Mouse (Mus musculus): Measurements from ENCODE around the gene Tmsb15b2. TPM values are rescaled to one million over a fixed set of nuclear protein-coding genes. Genes with fewer than 3 reads are reported as not detected.
A peak's percentile ranks its signal among the peaks of the same experiment; 100 is the strongest.
"Not testable (repeated sequence)": the region's sequence is repeated elsewhere in the genome, so short reads cannot be mapped to it uniquely, and the experiment has no call there.

Tmsb15b2 gene
- polyA plus RNA-seq (2015; fragmentation: Nextera tagmentation; extraction: Ambion mirVana) = 11.0 and 15.5 TPM in 2 replicates

DNA sequence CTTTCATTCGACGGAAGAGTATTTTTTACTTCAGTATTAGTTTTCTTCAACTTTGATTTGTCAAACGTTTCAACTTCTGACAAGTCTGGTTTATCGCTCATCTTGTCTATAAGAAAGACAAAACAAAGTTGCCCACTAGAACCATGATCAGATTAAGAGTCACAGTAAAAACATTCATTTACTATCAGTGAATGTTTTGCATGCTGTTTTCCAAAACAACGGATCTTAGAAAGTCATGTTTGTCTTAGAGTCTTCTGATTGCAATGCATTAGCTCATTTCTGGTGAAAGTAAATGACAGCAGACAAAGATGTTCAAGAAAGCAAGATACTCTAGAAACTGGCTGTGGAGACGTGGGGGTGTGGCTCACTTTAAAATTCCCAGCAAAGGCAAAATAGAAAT, at the start of gene Tmsb15b2:
TSS of gene Tmsb15b2 (minus strand) at position 101 of the 400 bp plus-strand sequence.
- not testable (repeated sequence) for H3K9me3 ChIP-seq (replicated peaks); H3K27me3 ChIP-seq; H3K27ac ChIP-seq; ATAC-seq (replicated peaks; ENCODE audit: insufficient number of reproducible peaks, insufficient read depth, low FRiP score, low read depth); H3K36me3 ChIP-seq; H3K4me1 ChIP-seq (replicated peaks)
- peak within 1 kb of the TSS; percentile 51 for H3K4me3 ChIP-seq
- peak within 1 kb of the TSS; percentile 64 for H3K4me2 ChIP-seq
- H3K9ac ChIP-seq = peak within 1 kb of the TSS; percentile 46
- 83% methylated on average over 6 of the region's 6 CpGs for WGBS

DNA sequence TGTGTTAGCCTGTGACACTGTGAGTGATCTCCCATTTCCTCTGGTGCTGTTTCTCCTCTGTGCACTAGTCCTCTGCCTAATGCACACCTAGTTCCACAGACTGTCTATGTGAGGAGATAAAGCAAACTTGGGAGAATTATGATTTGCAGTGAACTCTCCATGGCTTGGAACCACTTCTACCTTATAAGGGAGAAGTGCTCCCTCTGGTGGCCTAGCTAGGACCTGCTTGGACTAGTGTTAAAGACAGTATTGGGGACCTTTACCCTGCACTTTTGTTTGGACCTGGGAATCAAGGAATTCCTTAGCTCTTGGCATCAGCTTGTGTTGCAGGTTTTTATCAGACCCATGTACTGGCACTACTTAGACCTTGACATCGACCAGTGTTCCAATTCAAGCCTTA, 44.0 kb upstream of the Tmsb15b2 start:
- Histone ChIP-seq H3K36me3 (no peaks in the 10 kb centered on the region), H3K27ac (no peak overlapping the region), H3K9me3 (replicated peaks) (no peaks in the 10 kb centered on the region), H3K4me1 (replicated peaks) (no peaks in the 10 kb centered on the region), H3K4me3 (no peak overlapping the region), H3K4me2 (no peak overlapping the region), H3K27me3 (no peaks in the 10 kb centered on the region), H3K9ac (no peak overlapping the region)
- 25% methylated on average over 1 of the region's 1 CpGs for WGBS
- no peak for ATAC-seq (replicated peaks; ENCODE audit: insufficient number of reproducible peaks, insufficient read depth, low FRiP score, low read depth)

DNA sequence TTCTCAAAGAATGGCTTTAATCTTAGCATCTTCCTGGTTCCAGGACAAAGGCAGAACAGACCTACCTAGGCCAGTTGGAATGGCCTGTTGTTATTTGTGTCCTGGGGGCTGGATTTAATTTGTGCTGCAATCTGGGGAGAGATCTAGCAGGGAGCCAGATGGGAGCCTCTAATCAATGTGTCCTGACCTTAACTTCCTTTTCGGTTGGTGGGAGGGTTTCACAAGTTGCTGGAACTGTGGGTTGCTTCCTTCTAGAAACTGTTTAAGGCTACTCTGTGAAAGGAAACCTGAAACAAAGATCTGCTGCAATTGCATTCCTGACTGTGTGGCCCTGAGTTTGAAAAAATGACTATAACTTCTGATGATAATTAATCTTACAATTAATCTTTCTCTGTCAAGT, 42.4 kb upstream of the Tmsb15b2 start:
- no peak for ATAC-seq (replicated peaks; ENCODE audit: insufficient number of reproducible peaks, insufficient read depth, low FRiP score, low read depth)
- no peaks in the 10 kb centered on the region for H3K27me3 ChIP-seq
- no peaks in the 10 kb centered on the region for H3K9me3 ChIP-seq (replicated peaks)
- H3K36me3 ChIP-seq = no peaks in the 10 kb centered on the region
- H3K4me3 ChIP-seq = no peak overlapping the region
- H3K27ac ChIP-seq = no peak overlapping the region
- WGBS = 71% methylated on average over 1 of the region's 1 CpGs
- H3K4me1 ChIP-seq (replicated peaks) = no peaks in the 10 kb centered on the region
- no peak overlapping the region for H3K4me2 ChIP-seq
- H3K9ac ChIP-seq = no peak overlapping the region

DNA sequence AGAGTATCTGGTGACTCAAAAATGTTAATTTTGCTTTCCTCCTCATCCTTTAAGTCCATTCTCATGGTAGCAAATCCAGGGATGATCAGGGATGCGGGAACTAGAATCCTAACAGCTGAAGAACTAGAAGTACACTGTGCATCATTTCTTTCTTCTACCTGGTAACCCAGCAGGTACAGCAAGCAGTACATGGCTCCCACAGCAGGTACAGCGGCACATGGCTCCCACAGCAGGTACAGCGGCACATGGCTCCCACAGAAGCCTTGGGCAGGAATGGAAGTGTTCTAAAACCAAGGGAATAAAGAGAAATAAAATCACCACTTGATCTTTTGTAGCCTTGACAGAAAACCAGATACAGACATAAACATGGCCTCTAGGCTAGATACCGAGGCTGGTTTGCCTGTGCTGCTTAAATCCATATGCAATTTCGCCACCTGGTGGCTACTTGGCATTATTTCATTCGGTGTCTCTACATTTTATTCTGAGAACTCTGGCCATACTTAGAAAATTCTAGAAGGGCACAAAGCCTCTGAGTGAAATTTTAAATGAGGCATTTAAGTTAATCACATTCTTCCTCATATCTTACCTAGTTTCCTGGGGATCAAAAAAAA, 39.9 kb upstream of the Tmsb15b2 start:
- Histone ChIP-seq H3K4me1 (replicated peaks) (no peaks in the 10 kb centered on the region), H3K36me3 (no peaks in the 10 kb centered on the region), H3K27ac (no peak overlapping the region), H3K27me3 (no peaks in the 10 kb centered on the region), H3K4me2 (no peak overlapping the region), H3K9ac (no peak overlapping the region), H3K9me3 (replicated peaks) (no peaks in the 10 kb centered on the region), H3K4me3 (no peak overlapping the region)
- WGBS = 47% methylated on average over 6 of the region's 6 CpGs
- ATAC-seq (replicated peaks; ENCODE audit: insufficient number of reproducible peaks, insufficient read depth, low FRiP score, low read depth) = no peak

DNA sequence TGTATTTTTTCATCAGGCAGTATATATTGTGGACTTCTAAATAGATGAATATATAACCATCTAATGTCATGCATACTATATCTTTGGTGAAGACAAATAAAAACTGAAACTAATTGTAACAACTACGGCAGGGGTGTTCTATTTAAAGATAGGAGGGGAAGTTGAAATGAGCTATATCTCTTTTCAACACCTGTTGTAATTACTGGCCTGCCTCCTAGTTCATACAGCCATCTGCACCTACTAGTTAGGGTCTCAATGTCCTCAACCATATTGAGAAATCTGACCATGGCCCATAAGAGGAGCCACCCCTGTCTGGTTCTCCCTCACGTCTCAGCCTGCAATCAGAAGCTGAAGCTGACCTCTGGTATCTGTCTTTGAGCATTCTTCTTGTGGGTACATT, 21.0 kb upstream of the Tmsb15b2 start:
- no peak overlapping the region for H3K27ac ChIP-seq
- peaks cover 16% of the 10 kb centered on the region; the same call in 1 of the 2 replicates for H3K27me3 ChIP-seq
- no peak overlapping the region for H3K4me3 ChIP-seq
- H3K9ac ChIP-seq = no peak overlapping the region
- no peaks in the 10 kb centered on the region; the same call in 1 of the 2 replicates for H3K4me1 ChIP-seq (replicated peaks)
- no peak overlapping the region for H3K4me2 ChIP-seq
- no peak for ATAC-seq (replicated peaks; ENCODE audit: insufficient number of reproducible peaks, insufficient read depth, low FRiP score, low read depth)
- H3K36me3 ChIP-seq = no peaks in the 10 kb centered on the region
- 57% methylated on average over 2 of the region's 2 CpGs for WGBS
- no peaks in the 10 kb centered on the region for H3K9me3 ChIP-seq (replicated peaks)

DNA sequence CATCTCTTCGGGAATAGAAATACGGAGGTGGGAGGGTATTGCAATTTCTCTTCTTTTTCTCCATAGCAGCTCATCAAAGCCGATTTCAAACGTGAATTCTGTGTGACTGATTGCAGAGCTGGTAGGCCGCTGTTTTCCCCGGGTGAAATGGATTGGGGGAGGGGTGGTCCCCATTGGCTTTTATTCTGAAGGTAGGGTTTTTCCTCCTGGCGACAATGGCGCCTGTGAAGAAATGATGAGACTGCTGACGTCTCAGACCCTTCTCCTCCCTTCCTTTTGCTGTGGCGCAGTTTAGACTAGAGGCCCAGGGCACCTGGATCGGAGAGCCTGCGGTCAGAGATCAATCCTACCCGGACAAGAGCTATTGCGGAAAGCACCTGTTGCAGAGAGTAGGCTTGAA, 18.3 kb upstream of the Tmsb15b2 start:
- no peak for ATAC-seq (replicated peaks; ENCODE audit: insufficient number of reproducible peaks, insufficient read depth, low FRiP score, low read depth)
- 34% methylated on average over 14 of the region's 14 CpGs for WGBS
- H3K27ac ChIP-seq = no peak overlapping the region
- peaks cover 16% of the 10 kb centered on the region for H3K27me3 ChIP-seq
- H3K4me3 ChIP-seq = peak overlapping the region; percentile 45
- H3K36me3 ChIP-seq = no peaks in the 10 kb centered on the region
- no peaks in the 10 kb centered on the region for H3K9me3 ChIP-seq (replicated peaks)
- no peak overlapping the region for H3K9ac ChIP-seq
- H3K4me2 ChIP-seq = peak overlapping the region; percentile 73
- no peaks in the 10 kb centered on the region; the same call in 1 of the 2 replicates for H3K4me1 ChIP-seq (replicated peaks)

DNA sequence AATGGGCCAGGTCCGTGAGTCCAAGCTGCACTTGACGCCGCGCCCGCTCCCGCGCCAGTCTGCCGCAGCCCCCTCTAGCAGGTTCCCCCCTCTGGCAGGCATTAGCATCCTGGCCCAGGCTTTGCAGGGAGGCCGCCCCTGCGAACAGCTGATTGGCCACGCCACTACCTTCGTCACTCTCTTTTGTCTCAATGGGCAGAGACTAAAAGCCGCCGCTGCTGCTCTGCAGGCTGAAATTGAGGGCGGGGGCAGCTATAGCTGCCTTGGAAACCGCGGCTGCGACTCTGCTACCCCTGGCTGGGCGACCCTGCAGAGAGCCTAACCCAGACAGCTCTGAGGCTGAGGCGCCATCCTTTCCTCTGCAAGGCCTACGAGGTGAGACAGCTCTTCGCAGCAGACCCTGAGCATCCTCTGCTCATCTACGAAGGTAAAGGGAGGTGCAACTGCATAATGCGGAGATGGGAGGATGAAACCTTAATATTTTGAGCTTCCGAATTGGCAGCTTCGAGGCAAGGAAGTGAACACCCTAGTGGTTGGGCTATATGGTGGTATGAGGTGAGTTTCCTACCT, 17.8 kb upstream of the Tmsb15b2 start, which contains the start of gene Zcchc18:
TSS of gene Zcchc18 (plus strand) at position 178 of the 570 bp plus-strand sequence.
- peak; percentile 83 for ATAC-seq (replicated peaks; ENCODE audit: insufficient number of reproducible peaks, insufficient read depth, low FRiP score, low read depth)
- H3K4me1 ChIP-seq (replicated peaks) = no peaks in the 10 kb centered on the region; the same call in 1 of the 2 replicates
- H3K4me3 ChIP-seq = peak within 1 kb of the TSS; percentile 45
- H3K9me3 ChIP-seq (replicated peaks) = no peaks in the 10 kb centered on the region
- H3K36me3 ChIP-seq = no peaks in the 10 kb centered on the region
- peak within 1 kb of the TSS; percentile 73 for H3K4me2 ChIP-seq
- 19% methylated on average over 26 of the region's 26 CpGs for WGBS
- H3K9ac ChIP-seq = peak within 1 kb of the TSS; percentile 31
- H3K27ac ChIP-seq = no peak within 1 kb of the TSS
- peaks cover 16% of the 10 kb centered on the region for H3K27me3 ChIP-seq

DNA sequence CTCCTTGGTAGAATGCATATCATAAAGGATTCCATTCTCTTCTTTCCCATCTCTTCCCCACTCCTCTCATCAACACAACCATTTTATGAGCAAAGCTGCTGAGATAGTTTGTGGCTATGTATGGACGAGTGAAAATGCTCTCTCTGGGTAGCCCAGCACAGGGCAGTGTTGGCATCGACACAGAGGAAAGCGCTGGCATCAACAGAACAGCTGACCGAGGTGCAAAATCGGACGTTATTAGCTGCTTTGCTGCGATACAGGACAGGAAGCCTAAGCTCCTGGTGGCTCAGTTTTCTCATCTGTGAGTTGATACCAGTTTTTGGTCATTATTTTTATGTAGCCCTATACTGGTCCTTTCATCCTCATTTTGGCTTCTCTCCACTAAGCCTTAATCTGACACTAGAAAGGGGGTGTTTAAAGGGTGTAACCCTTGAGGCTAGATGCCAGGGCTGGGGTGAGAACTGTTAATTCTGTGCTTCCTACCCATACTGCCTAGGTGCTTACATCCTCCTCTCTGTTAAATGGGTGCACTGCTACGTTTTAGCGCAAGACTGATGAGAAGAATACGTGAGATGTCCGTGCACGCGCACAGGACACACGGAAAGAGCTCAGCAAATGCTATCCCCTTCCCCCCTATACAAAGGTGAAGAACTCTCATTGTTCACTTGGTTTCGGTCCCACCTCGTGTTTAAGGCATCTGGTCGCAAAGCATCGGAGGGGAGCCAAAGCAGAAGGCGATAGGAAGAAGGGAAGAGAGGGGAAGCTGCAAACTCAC, 17.1 kb upstream of the Tmsb15b2 start:
- Histone ChIP-seq H3K9ac (peak overlapping the region; percentile 31; the same call in 1 of the 2 replicates), H3K4me1 (replicated peaks) (no peaks in the 10 kb centered on the region; the same call in 1 of the 2 replicates), H3K4me3 (peak overlapping the region; percentile 45), H3K36me3 (no peaks in the 10 kb centered on the region), H3K4me2 (peak overlapping the region; percentile 73), H3K9me3 (replicated peaks) (no peaks in the 10 kb centered on the region), H3K27ac (no peak overlapping the region), H3K27me3 (peaks cover 16% of the 10 kb centered on the region)
- WGBS = 22% methylated on average over 19 of the region's 19 CpGs
- ATAC-seq (replicated peaks; ENCODE audit: insufficient number of reproducible peaks, insufficient read depth, low FRiP score, low read depth) = no peak

DNA sequence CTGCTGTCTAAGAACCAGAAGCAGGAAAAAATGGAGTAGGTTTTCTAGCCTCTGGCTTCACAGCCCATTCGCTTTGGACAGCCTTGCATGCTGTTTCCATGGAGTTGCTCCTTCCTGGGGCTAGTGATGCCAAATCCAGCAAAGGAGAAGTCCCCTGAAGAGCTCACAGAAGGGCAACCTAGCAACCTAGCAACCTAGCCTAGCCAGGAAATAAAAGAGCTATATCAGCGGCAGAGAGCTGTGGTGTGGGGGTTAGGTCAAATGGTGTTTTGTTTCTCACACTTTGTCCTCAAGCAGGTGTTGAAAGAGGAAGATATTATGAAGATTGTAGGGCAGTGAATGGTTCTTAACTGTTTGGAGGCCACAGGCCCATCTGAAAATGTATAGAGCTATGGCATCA, 16.0 kb upstream of the Tmsb15b2 start:
- Histone ChIP-seq H3K4me3 (no peak overlapping the region), H3K36me3 (no peaks in the 10 kb centered on the region), H3K9me3 (replicated peaks) (no peaks in the 10 kb centered on the region), H3K4me2 (no peak overlapping the region), H3K4me1 (replicated peaks) (no peaks in the 10 kb centered on the region; the same call in 1 of the 2 replicates), H3K9ac (no peak overlapping the region), H3K27me3 (peaks cover 16% of the 10 kb centered on the region), H3K27ac (no peak overlapping the region)
- WGBS = 46% methylated on average over 2 of the region's 2 CpGs
- no peak for ATAC-seq (replicated peaks; ENCODE audit: insufficient number of reproducible peaks, insufficient read depth, low FRiP score, low read depth)

DNA sequence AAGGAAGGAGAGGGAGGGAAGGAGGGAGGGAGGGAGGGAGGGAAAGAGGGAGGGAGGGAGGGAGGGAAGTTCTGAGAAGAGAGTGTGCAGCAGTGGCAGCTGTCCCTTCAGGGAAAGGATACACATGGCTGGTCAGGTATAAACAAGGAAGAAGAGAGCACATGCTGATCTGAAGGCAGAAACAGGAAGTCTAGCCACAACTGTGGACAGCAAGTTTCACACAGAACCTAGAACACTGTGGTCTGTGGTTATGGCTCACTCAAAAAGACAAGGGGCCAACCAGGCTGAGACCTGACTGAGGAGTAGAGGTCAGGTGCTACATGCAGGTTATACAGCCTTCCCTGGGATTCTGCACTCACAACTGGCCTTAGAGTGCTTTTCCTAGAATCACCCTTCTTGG, 10.7 kb upstream of the Tmsb15b2 start:
- H3K4me2 ChIP-seq = no peak overlapping the region
- H3K27ac ChIP-seq = no peak overlapping the region
- H3K27me3 ChIP-seq = no peaks in the 10 kb centered on the region; the same call in 1 of the 2 replicates
- H3K9me3 ChIP-seq (replicated peaks) = no peaks in the 10 kb centered on the region
- no peak overlapping the region for H3K4me3 ChIP-seq
- H3K4me1 ChIP-seq (replicated peaks) = no peaks in the 10 kb centered on the region
- no peak for ATAC-seq (replicated peaks; ENCODE audit: insufficient number of reproducible peaks, insufficient read depth, low FRiP score, low read depth)
- H3K9ac ChIP-seq = no peak overlapping the region
- no peaks in the 10 kb centered on the region for H3K36me3 ChIP-seq

DNA sequence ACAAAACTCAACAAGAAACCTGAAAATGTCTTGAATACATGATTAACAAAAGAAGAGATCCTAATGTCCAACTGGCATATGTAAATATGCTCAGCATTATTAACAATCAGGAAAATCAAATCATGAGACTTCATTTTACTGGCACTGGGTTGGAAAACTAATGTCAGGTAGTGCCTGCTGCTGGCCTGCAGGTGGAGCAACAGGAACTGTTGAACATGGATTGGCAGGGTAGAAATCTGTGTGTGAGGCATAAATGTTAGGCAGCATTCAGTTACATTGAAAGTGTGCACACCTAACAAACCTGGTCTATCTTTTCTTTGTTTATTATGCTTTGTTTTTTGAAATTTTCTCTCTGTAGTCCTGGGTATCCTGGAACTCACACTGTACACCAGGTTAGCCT, 3.3 kb upstream of the Tmsb15b2 start:
- Histone ChIP-seq H3K4me3 (no peak overlapping the region), H3K4me2 (no peak overlapping the region), H3K36me3 (no peaks in the 10 kb centered on the region), H3K27me3 (no peaks in the 10 kb centered on the region), H3K27ac (no peak overlapping the region), H3K9me3 (replicated peaks) (no peaks in the 10 kb centered on the region), H3K9ac (no peak overlapping the region), H3K4me1 (replicated peaks) (no peaks in the 10 kb centered on the region)
- ATAC-seq (replicated peaks; ENCODE audit: insufficient number of reproducible peaks, insufficient read depth, low FRiP score, low read depth) = no peak
